Mouse (Mus musculus): ENCODE measurements around the gene Coq10b. TPM values are rescaled to one million over a fixed set of nuclear protein-coding genes. Genes with fewer than 3 reads are reported as not detected.
"Not testable (repeated sequence)": the region's sequence is repeated elsewhere in the genome, so short reads cannot be mapped to it uniquely, and the experiment has no call there.

Gene Coq10b
- total RNA-seq, 2 experiments from 2014 or later: 113 to 139 TPM

GRCm38 (mm10) chr1:55055322-55056115, 2.9 kb downstream of the Coq10b start:
- DNase-seq (ENCODE audit: low spot score in 2 of 2): no peak

DNA sequence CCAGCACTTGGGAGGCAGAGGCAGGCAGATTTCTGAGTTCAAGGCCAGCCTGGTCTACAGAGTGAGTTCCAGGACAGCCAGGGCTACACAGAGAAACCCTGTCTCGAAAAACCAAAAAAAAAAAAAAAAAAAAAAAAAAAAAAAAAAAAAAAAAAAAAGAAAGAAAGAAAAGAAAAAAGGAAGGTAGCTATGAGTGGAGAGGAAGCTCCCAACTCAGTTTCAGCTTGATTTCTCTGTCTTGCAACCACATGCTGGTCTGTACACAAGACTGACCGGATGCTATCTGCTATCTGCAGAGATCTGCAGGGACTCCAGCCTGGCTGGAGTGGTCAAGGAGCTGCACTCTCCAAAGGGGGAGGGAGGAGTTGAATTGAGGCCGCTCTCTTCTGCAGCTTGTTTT, 5.8 kb downstream of the Coq10b start:
- not testable (repeated sequence) for DNase-seq (ENCODE audit: low spot score in 2 of 2)

DNA sequence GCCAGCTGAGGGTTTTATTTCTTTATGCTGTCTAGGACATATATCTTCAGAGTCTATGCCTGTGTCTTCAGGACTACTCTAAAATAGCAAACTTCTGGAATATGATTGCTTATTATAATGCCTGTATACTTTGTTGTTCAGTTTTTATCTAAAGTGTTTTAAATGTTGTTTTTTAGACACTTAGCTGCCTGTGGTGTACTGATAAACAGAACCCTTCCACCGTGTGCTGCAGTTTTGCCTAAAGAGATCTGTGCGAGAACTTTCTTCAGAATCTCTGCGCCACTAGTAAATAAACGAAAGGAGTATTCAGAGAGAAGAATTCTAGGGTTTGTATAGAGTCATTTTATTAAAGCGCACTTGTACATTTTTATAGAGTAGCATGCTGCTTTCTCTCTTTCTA, 8.5 kb downstream of the Coq10b start:
- DNase-seq (ENCODE audit: low spot score in 2 of 2): no peak

DNA sequence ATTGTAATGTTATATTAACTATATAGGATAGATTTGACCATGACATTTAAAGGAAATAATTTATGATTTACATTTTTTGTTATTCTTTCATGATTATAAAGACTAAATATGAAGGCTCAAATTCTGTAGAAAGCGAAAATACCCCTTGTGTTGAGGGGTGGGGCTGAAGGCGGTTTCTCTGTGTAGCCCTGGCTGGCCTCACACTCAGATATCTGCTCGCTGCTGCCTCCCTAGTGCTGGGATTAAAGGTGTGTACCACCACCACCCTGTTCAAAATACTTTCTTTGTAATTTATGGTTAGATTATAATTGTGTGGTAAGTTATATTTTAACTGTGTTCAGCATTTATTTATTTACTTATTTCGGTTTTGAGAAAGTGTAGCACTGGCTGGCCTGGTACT, 9.2 kb downstream of the Coq10b start:
- no peak for DNase-seq (ENCODE audit: low spot score in 2 of 2)

DNA sequence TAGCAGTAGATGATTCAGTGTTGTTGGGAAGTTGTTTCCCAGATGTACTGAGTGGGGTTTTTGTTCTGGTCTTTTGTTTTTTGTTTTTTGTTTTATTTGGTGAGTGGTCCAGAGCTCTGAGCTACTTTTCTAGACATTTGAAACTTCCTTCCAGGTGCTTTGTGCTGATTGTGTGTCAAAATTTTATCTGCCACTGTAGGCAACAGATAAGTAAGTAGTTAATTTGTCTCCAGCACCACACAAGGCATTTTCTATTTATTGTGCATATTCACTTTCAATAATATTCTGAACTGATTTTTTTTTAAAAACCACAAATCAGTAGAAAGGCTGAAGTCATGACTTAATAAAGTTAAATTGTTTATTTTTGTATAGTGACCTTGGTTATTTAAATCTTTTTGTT, 19.8 kb downstream of the Coq10b start:
- DNase-seq (ENCODE audit: low spot score in 2 of 2): not testable (repeated sequence)

DNA sequence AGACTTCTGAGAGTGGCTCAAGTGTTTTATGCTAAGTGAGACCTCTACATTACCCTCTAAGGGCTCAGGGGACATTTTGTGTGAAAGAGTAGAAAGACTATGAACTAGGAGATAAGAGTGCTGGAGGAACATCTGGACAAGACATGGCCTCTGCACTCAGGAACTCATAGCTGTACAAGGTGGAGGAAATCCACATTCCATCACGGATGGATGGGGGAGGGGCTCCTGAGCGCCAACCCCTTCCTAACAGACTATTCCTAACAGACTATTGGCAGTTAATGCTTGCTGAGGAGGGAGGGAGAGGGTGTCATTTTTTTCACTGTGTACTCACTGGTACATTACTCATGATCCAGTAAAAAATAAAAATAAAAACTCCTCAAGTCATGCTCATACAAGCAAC, 22.2 kb downstream of the Coq10b start:
- no peak for DNase-seq (ENCODE audit: low spot score in 2 of 2)

DNA sequence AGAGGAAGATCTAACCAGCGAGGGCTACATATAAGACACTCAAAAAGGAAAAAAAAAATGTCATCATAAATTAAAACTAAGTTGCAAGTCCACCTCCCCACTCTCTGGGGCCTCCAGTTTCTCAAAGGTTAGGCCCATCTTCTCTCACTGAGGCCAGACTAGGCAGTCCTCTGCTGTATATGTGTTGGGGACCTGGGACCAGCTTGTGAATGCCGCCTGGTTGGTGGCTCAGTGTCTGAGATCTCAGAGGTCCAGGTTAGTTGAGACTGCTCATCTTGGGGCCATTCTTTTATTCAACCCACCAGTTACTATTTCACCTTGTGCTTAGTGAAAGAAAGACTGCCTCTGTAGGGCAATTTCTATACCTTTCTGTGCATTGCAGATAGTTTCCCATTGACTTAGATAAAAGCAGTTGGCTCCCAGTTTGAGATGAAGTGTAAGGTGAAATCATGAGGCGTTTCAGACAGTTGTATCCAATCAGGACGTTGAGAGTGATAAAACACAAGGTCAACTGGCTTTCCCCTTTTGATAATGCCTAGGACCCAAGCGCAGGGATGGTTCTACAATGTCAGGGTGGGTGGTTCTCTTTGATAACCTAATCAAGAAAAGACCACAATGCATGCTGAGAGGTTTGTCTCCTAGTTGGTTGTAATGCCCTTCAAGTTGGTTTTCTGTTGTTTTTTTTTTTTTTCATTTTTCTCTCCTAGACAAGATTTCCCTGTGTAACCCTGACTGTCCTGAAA, 23.3 kb downstream of the Coq10b start:
- DNase-seq (ENCODE audit: low spot score in 2 of 2): no peak

GRCm38 (mm10) chr1:55076395-55076743, 23.8 kb downstream of the Coq10b start:
- DNase-seq (ENCODE audit: low spot score in 2 of 2): no peak

- no peak for DNase-seq (ENCODE audit: low spot score in 2 of 2)
Measured at GRCm38 (mm10) chr1:55076849-55077516, 24.4 kb downstream of the Coq10b start.

GRCm38 (mm10) chr1:55079677-55080076, 27.1 kb downstream of the Coq10b start:
- no peak for DNase-seq (ENCODE audit: low spot score in 2 of 2)

DNA sequence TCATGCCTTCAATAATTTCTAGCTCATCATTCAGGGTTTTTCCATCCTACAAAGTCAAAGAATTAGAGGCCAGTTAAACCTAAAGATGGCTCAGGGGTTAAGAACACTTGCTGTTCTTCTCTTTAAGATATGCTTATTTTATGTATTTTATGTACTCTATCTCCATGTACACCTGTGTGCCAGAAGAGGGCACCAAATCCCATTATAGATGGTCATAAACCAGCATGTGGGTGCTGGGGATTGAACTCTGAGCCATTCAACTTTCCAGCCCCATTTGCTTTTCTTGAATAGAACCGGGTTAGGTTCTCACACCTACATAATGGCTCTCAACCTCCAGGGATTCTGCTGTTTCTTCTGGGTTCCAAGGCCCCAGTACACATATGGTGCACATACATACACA, 29.5 kb downstream of the Coq10b start:
- DNase-seq (ENCODE audit: low spot score in 2 of 2): no peak

DNA sequence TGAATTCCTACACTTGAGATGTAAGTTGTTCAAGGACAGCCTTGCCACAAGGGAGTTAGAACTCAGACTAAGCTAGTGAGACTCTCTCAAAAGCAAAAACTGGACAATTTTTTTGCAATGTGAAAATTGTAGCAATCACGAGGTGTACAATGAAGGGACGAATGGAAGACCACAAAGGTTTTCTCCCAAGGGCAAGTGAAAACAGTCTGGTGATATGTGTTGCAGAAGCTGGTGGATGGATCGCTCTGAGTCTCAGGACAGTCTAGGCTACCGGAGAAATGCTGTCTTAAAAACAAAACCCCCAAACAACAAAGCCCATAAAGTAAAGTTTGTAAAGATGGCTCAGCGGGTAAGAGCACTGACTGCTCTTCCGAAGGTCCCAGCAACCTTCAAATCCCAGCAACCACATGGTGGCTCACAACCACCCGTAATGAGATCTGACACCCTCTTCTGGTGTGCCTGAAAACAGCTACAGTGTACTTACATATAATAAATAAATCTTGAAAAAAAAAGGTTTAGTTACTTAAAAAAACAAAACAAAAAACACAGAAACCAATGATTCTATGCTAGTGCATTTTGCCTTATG, 33.3 kb downstream of the Coq10b start:
- DNase-seq (ENCODE audit: low spot score in 2 of 2): no peak

DNA sequence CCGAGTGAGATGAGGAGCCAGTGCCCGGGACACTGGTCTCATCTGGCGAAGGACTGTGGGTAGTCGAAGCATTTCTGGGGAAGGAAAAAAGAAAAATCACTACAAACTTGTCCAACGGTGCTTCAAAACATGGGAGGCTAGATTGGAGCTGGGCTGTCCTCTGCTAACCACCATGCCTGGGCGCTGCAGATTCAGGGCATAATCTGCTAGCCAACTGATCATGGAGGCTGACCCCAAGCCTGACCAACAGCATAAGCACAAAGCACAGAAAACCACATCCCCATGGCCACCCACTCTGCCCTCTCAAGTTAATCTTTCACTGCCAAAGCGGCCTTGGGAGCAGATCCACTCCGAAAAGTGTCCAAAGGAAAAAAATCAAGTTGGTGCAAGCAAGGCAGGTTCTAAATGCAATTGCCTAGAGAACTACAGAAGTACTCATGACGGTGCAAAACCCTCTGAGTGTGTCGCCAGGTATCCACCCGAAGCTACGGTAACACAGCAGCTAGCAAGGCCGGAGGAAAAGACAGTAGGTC, 34.4 kb downstream of the Coq10b start:
- DNase-seq (ENCODE audit: low spot score in 2 of 2): peak in 1 of 2 experiments; percentile 34

DNA sequence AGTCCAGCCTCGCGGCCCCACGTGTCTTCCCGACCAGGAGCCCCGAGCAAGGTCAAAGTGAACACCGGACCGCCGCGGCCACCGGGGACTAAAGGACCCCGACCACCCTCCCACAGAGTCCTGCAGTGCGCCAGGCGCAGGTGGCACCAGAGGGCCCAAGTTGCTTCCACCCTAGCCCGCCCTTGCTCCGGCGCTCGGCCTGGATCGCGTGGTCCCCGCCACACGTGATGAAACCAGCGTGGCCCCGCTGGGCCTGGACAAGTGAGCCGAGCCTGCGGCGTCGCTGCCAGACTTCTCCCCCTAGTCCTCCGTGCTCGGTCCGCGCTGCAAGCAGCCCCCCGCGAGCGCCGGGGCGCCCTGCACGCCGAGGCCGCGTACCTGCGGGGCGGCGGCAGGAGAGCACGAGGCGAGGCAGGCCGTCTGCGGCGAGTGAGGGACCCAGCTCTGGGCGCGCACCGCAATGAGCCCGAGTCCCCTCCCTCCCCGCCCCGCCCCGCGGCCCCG, 34.9 kb downstream of the Coq10b start:
- DNase-seq (ENCODE audit: low spot score in 2 of 2): no peak

GRCm38 (mm10) chr1:55087932-55088610, 35.5 kb downstream of the Coq10b start, which contains the start of the genes Hspe1 and Hspd1:
TSS of gene Hspe1 (plus strand) at chr1:55088132.
TSS of gene Hspd1 (minus strand) at chr1:55088243.
- DNase-seq (ENCODE audit: low spot score in 2 of 2): peak; percentile 100

- no peak for DNase-seq (ENCODE audit: low spot score in 2 of 2)
Measured at GRCm38 (mm10) chr1:55088611-55089497, 36.3 kb downstream of the Coq10b start.

DNA sequence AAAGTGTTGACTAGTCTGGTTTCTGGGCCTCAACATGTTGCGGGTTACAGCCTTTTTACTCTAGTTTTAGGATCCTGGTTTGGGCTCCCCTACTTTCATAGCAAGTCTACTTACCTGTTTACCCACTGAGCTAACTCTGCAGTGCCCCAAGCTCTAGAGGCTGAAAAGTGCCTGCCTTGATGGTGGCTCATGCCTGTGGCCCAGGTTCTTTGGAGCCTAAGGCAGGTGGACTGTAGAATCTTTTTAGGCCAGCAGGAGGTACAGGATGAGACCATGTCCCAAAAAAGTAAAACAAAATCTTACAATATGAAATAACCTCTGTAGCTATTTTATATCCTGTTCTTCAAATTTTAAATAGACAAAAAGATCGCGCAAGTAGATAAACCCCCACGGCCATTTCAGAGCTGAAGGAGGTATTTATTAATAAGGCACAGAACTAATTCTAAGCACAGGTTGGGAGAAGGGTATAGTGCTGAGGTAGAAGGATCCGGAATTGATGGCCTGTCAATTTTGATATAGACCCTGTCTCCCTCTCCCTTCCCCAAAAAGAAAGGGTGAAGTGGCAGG, 37.0 kb downstream of the Coq10b start:
- no peak for DNase-seq (ENCODE audit: low spot score in 2 of 2)

- no peak for DNase-seq (ENCODE audit: low spot score in 2 of 2)
Measured at GRCm38 (mm10) chr1:55092056-55092455, 39.5 kb downstream of the Coq10b start.

- no peak for DNase-seq (ENCODE audit: low spot score in 2 of 2)
Measured at GRCm38 (mm10) chr1:55092469-55092868, 39.9 kb downstream of the Coq10b start.

Data from adrenal gland, adult 18-20 months (tissue).